Mouse (Mus musculus): ENCODE data around the gene Myh10. TPM values are rescaled to one million over a fixed set of nuclear protein-coding genes. Genes with fewer than 3 reads are reported as not detected.

The Myh10 gene
- polyA plus RNA-seq, 1 experiment from 2014 or later: 114 TPM

GRCm38 (mm10) chr11:68851644-68852485 lies 160.5 kb downstream of the Myh10 start:
- ATAC-seq (ENCODE audit: insufficient number of reproducible peaks, insufficient read depth, low FRiP score, low read depth): no peak
- peak overlapping the region; percentile 97 for H3K4me3 ChIP-seq (ENCODE audit: low read depth, low read length)
- H3K27me3 ChIP-seq (ENCODE audit: control insufficient read depth, insufficient read depth, low read length): no peaks in the 10 kb centered on the region
- H3K4me1 ChIP-seq (ENCODE audit: control insufficient read depth, insufficient read depth, low read length): peaks cover 18% of the 10 kb centered on the region
- peak overlapping the region; percentile 89 for H3K9ac ChIP-seq (replicated peaks; ENCODE audit: low read depth, low read length)
- no peaks in the 10 kb centered on the region for H3K9me3 ChIP-seq (ENCODE audit: control insufficient read depth, low read depth, low read length)
- H3K27ac ChIP-seq (ENCODE audit: low read length): peak overlapping the region; percentile 99
- WGBS: 2% methylated on average over 13 of the region's 13 CpGs
- peak overlapping the region; percentile 56 for H3K4me2 ChIP-seq (replicated peaks; ENCODE audit: low read depth, low read length)
- H3K36me3 ChIP-seq (ENCODE audit: control insufficient read depth, insufficient read depth, low read length): no peaks in the 10 kb centered on the region

GRCm38 (mm10) chr11:68852486-68852901 lies 161.1 kb downstream of the Myh10 start:
- H3K4me2 ChIP-seq (replicated peaks; ENCODE audit: low read depth, low read length): peak overlapping the region; percentile 56
- H3K27ac ChIP-seq (ENCODE audit: low read length): peak overlapping the region; percentile 99
- peak overlapping the region; percentile 97 for H3K4me3 ChIP-seq (ENCODE audit: low read depth, low read length)
- peak; percentile 31; the same call in 1 of the 2 replicates for ATAC-seq (ENCODE audit: insufficient number of reproducible peaks, insufficient read depth, low FRiP score, low read depth)
- peaks cover 18% of the 10 kb centered on the region for H3K4me1 ChIP-seq (ENCODE audit: control insufficient read depth, insufficient read depth, low read length)
- 0% methylated on average over 31 of the region's 36 CpGs for WGBS
- no peaks in the 10 kb centered on the region for H3K9me3 ChIP-seq (ENCODE audit: control insufficient read depth, low read depth, low read length)
- no peaks in the 10 kb centered on the region for H3K27me3 ChIP-seq (ENCODE audit: control insufficient read depth, insufficient read depth, low read length)
- H3K36me3 ChIP-seq (ENCODE audit: control insufficient read depth, insufficient read depth, low read length): no peaks in the 10 kb centered on the region
- H3K9ac ChIP-seq (replicated peaks; ENCODE audit: low read depth, low read length): peak overlapping the region; percentile 89

GRCm38 (mm10) chr11:68852932-68853409 lies 161.6 kb downstream of the Myh10 start:
- Histone ChIP-seq H3K4me1 (ENCODE audit: control insufficient read depth, insufficient read depth, low read length) (peaks cover 18% of the 10 kb centered on the region), H3K27ac (ENCODE audit: low read length) (peak overlapping the region; percentile 99), H3K36me3 (ENCODE audit: control insufficient read depth, insufficient read depth, low read length) (no peaks in the 10 kb centered on the region), H3K4me3 (ENCODE audit: low read depth, low read length) (peak overlapping the region; percentile 97), H3K9me3 (ENCODE audit: control insufficient read depth, low read depth, low read length) (no peaks in the 10 kb centered on the region), H3K9ac (replicated peaks; ENCODE audit: low read depth, low read length) (peak overlapping the region; percentile 89), H3K27me3 (ENCODE audit: control insufficient read depth, insufficient read depth, low read length) (no peaks in the 10 kb centered on the region), H3K4me2 (replicated peaks; ENCODE audit: low read depth, low read length) (peak overlapping the region; percentile 82)
- peak; percentile 99 for ATAC-seq (ENCODE audit: insufficient number of reproducible peaks, insufficient read depth, low FRiP score, low read depth)
- under 1% methylated on average over 42 of the region's 42 CpGs for WGBS

- H3K4me3 ChIP-seq (ENCODE audit: low read depth, low read length): peak overlapping the region; percentile 97
- peaks cover 18% of the 10 kb centered on the region for H3K4me1 ChIP-seq (ENCODE audit: control insufficient read depth, insufficient read depth, low read length)
- H3K9me3 ChIP-seq (ENCODE audit: control insufficient read depth, low read depth, low read length): no peaks in the 10 kb centered on the region
- peak overlapping the region; percentile 39 for H3K9ac ChIP-seq (replicated peaks; ENCODE audit: low read depth, low read length)
- peak overlapping the region; percentile 82 for H3K4me2 ChIP-seq (replicated peaks; ENCODE audit: low read depth, low read length)
- H3K27ac ChIP-seq (ENCODE audit: low read length): peak overlapping the region; percentile 99
- WGBS: 31% methylated on average over 14 of the region's 14 CpGs
- no peaks in the 10 kb centered on the region for H3K36me3 ChIP-seq (ENCODE audit: control insufficient read depth, insufficient read depth, low read length)
- ATAC-seq (ENCODE audit: insufficient number of reproducible peaks, insufficient read depth, low FRiP score, low read depth): no peak
- no peaks in the 10 kb centered on the region for H3K27me3 ChIP-seq (ENCODE audit: control insufficient read depth, insufficient read depth, low read length)
Observed at GRCm38 (mm10) chr11:68853611-68854401, 162.4 kb downstream of the Myh10 start.

GRCm38 (mm10) chr11:68854621-68855020 lies 163.3 kb downstream of the Myh10 start:
- H3K9ac ChIP-seq (replicated peaks; ENCODE audit: low read depth, low read length): no peak overlapping the region
- no peaks in the 10 kb centered on the region for H3K36me3 ChIP-seq (ENCODE audit: control insufficient read depth, insufficient read depth, low read length)
- 85% methylated on average over 3 of the region's 3 CpGs for WGBS
- H3K27ac ChIP-seq (ENCODE audit: low read length): no peak overlapping the region
- H3K9me3 ChIP-seq (ENCODE audit: control insufficient read depth, low read depth, low read length): no peaks in the 10 kb centered on the region
- H3K4me3 ChIP-seq (ENCODE audit: low read depth, low read length): no peak overlapping the region
- H3K4me2 ChIP-seq (replicated peaks; ENCODE audit: low read depth, low read length): no peak overlapping the region
- H3K4me1 ChIP-seq (ENCODE audit: control insufficient read depth, insufficient read depth, low read length): peaks cover 18% of the 10 kb centered on the region
- H3K27me3 ChIP-seq (ENCODE audit: control insufficient read depth, insufficient read depth, low read length): no peaks in the 10 kb centered on the region
- ATAC-seq (ENCODE audit: insufficient number of reproducible peaks, insufficient read depth, low FRiP score, low read depth): no peak

- ATAC-seq (ENCODE audit: insufficient number of reproducible peaks, insufficient read depth, low FRiP score, low read depth): no peak
- Histone ChIP-seq H3K36me3 (ENCODE audit: control insufficient read depth, insufficient read depth, low read length) (no peaks in the 10 kb centered on the region), H3K4me1 (ENCODE audit: control insufficient read depth, insufficient read depth, low read length) (peaks cover 3% of the 10 kb centered on the region; the same call in 1 of the 2 replicates), H3K27ac (ENCODE audit: low read length) (no peak overlapping the region), H3K9me3 (ENCODE audit: control insufficient read depth, low read depth, low read length) (no peaks in the 10 kb centered on the region), H3K4me2 (replicated peaks; ENCODE audit: low read depth, low read length) (no peak overlapping the region), H3K9ac (replicated peaks; ENCODE audit: low read depth, low read length) (no peak overlapping the region), H3K27me3 (ENCODE audit: control insufficient read depth, insufficient read depth, low read length) (no peaks in the 10 kb centered on the region), H3K4me3 (ENCODE audit: low read depth, low read length) (no peak overlapping the region)
- WGBS: 88% methylated on average over 3 of the region's 3 CpGs
Observed at GRCm38 (mm10) chr11:68857329-68857728, 166.0 kb downstream of the Myh10 start.

GRCm38 (mm10) chr11:68859943-68860593 lies 168.7 kb downstream of the Myh10 start:
- no peak overlapping the region for H3K27ac ChIP-seq (ENCODE audit: low read length)
- H3K9me3 ChIP-seq (ENCODE audit: control insufficient read depth, low read depth, low read length): no peaks in the 10 kb centered on the region
- no peak overlapping the region for H3K9ac ChIP-seq (replicated peaks; ENCODE audit: low read depth, low read length)
- no peak overlapping the region for H3K4me2 ChIP-seq (replicated peaks; ENCODE audit: low read depth, low read length)
- ATAC-seq (ENCODE audit: insufficient number of reproducible peaks, insufficient read depth, low FRiP score, low read depth): no peak
- WGBS: 74% methylated on average over 8 of the region's 8 CpGs
- H3K36me3 ChIP-seq (ENCODE audit: control insufficient read depth, insufficient read depth, low read length): no peaks in the 10 kb centered on the region
- H3K4me1 ChIP-seq (ENCODE audit: control insufficient read depth, insufficient read depth, low read length): 0 out of 2 replicates have a peak, but pooled peaks cover 3% of the 10 kb centered on the region
- H3K27me3 ChIP-seq (ENCODE audit: control insufficient read depth, insufficient read depth, low read length): no peaks in the 10 kb centered on the region
- H3K4me3 ChIP-seq (ENCODE audit: low read depth, low read length): no peak overlapping the region

GRCm38 (mm10) chr11:68862260-68862659 lies 170.9 kb downstream of the Myh10 start:
- Histone ChIP-seq H3K9me3 (ENCODE audit: control insufficient read depth, low read depth, low read length) (no peaks in the 10 kb centered on the region), H3K9ac (replicated peaks; ENCODE audit: low read depth, low read length) (no peak overlapping the region), H3K36me3 (ENCODE audit: control insufficient read depth, insufficient read depth, low read length) (no peaks in the 10 kb centered on the region), H3K27me3 (ENCODE audit: control insufficient read depth, insufficient read depth, low read length) (no peaks in the 10 kb centered on the region), H3K4me2 (replicated peaks; ENCODE audit: low read depth, low read length) (no peak overlapping the region), H3K4me1 (ENCODE audit: control insufficient read depth, insufficient read depth, low read length) (0 out of 2 replicates have a peak, but pooled peaks cover 3% of the 10 kb centered on the region), H3K4me3 (ENCODE audit: low read depth, low read length) (no peak overlapping the region), H3K27ac (ENCODE audit: low read length) (no peak overlapping the region)
- no peak for ATAC-seq (ENCODE audit: insufficient number of reproducible peaks, insufficient read depth, low FRiP score, low read depth)
- WGBS: 58% methylated on average over 2 of the region's 2 CpGs
